Mouse (Mus musculus) liver, adult 2 months (tissue): Measurements from ENCODE around the gene Cask.

Experiments
- CTCF ChIP-seq: fragments of 200-500 bp; IDR thresholded peaks from 2 replicates; pipeline ENCODE4 v1.5.1; 2011; ENCODE audit warnings: low read depth, low read length, control low read depth
- POLR2A ChIP-seq: fragments of 200-500 bp; IDR thresholded peaks from 2 replicates; pipeline ENCODE4 v1.6.1; 2011; ENCODE audit warnings: low read length, control low read depth; ENCODE audit not compliant: insufficient read depth; ENCODE audit errors: extremely low read depth

GRCm38 (mm10) chrX:13469160-13470116 is 381.7 kb downstream of the Cask start:
- TF ChIP-seq CTCF (no peak), POLR2A (no peak)
